Mouse (Mus musculus) splenic B cell, adult 2 months (primary cell): ENCODE measurements at regions not wholly inside any gene's neighbourhood (a gene's known extent, or its start where the extent isn't known, plus 50 kb on each side); places are given as distances from the start of the nearest gene placed in this dataset.

Source experiments
- DNase-seq: peaks from one replicate; pipeline ENCODE4 v3.0.0-alpha.2; 2011; ENCODE audit warnings: low read depth, low spot score
- H3K27me3 ChIP-seq: 2 replicates; pipeline ENCODE4 v1.6.1; 2012; ENCODE audit warnings: mild to moderate bottlenecking, low read length, moderate library complexity, mixed read lengths; ENCODE audit not compliant: control insufficient read depth, poor library complexity, insufficient read depth, severe bottlenecking
- H3K36me3 ChIP-seq: 2 replicates; pipeline ENCODE4 v1.6.1; 2012; ENCODE audit warnings: mild to moderate bottlenecking, low read length, moderate library complexity, mixed read lengths; ENCODE audit not compliant: control insufficient read depth, poor library complexity, insufficient read depth, severe bottlenecking

DNA sequence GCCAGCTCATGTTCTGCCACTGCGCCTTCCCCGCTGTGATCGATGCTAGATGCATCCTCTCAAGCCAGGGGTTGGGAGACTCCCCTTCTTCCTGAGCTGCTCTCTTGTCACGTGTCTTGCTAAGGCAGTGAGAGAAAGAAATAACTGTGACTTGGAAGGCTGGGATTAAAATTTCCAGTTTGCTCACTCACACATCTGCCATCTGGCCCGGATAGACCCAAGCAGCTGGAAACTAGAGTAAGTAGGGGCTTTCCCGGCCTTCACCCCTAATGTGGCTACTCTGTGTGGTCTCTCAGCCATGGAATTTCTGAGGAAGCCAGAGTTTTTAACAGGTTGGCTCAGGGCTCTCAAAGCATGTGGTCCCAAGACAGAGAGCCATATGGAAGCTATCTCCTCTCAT is 206.6 kb upstream of the Bcor start:
- DNase-seq = no peak
- H3K36me3 ChIP-seq = no peaks in the 10 kb centered on the region
- no peaks in the 10 kb centered on the region for H3K27me3 ChIP-seq

DNA sequence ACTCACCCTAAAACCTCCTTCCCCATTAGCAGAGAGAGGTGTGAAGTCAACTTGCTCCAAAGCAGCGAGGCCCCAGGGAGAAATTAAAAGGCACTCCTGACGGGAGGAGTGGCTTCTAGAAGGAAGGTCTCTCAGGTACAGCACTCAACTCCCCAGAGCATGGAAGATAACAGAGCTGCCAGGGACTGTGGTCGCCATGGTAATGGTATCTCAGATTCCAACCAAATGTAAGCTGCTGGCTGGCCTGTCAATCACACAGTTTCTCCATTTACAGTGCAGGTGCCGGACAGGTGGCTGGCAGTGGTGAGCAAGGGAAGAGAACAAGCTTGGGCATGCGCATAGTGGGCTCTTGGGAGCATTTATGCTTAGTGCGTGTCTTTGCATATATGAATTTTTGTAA is 213.5 kb upstream of the Bcor start:
- DNase-seq = no peak
- H3K27me3 ChIP-seq = no peaks in the 10 kb centered on the region
- no peaks in the 10 kb centered on the region for H3K36me3 ChIP-seq

DNA sequence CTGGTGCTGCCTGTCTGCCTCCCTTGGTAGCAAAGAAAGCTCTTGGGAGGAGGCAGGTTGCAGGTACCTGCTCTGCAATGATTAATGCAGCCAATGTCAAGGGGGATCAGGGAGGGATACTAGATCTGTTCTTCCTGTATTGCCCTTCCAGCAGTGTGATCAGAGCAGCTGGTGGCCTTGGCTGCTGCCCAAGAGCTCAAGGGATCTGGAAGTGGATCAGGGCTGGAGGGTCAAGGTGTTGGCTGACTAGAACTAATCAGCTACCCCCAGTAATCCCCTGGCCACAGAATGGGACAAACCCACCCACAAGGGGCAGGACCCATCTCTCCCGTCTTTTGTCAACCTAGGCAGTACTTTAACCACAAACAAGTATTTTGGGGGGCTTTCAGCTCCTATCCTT is 211.8 kb upstream of the Atp6ap2 start:
- Histone ChIP-seq H3K27me3 (no peaks in the 10 kb centered on the region), H3K36me3 (no peaks in the 10 kb centered on the region)
- DNase-seq = no peak

DNA sequence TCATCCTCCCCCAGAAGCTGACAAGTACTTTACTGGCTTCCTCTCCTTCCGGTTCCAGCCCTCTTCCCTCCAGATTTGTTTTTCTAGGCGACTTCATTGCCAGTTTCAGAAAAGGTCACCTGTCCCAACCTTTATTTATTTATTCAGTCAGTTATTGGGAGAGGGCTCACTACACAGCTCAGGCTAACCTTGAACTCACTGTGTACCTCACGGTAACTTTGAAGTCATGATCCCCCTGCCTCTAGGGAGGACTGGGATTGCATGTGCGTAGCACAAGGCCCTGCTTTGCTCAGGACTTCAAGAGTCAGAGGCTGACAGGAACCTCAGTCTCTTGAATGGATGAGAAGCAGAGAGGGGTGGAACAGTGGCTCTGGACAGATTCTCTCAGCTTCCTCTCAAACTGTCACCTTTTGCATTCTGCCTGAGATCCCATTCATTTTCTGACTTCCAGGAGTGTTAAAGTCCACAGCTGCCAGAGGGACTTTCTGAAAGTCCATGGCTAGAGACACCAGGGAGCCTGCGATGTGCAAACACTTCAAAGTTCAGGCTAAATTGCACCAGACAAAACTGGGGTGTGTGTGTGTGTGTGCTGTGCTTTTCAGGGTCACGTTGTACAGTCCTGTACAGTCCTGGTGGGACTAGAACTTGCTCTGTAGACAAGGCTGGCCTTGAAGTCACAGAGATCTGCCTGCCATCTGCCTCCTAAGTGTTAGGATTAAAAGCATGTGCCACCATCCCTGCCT is 211.2 kb upstream of the Atp6ap2 start:
- no peaks in the 10 kb centered on the region for H3K36me3 ChIP-seq
- no peak for DNase-seq

DNA sequence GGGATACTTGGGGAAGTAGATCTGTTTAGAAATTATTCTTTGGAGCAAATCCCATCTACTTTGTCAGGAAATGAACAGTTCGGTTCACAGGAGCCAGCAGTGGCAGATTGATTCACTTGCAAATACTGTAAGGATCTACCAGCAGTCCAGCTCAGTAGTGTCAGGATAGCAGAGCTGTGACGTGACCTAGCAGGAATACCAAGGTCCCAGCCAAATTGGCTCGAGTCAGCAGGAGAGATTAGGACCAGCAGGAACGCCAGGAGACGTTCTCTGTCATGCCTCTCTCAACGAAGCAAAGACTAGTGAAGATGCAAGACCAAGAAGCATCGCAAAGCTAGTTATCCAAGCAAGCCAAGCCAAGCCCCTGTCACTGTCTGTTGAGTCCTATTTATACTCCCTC is 210.2 kb upstream of the Atp6ap2 start:
- no peaks in the 10 kb centered on the region for H3K27me3 ChIP-seq

More for the DNA sequence above, 211.2 kb upstream of the Atp6ap2 start:
- no peaks in the 10 kb centered on the region for H3K27me3 ChIP-seq

DNA sequence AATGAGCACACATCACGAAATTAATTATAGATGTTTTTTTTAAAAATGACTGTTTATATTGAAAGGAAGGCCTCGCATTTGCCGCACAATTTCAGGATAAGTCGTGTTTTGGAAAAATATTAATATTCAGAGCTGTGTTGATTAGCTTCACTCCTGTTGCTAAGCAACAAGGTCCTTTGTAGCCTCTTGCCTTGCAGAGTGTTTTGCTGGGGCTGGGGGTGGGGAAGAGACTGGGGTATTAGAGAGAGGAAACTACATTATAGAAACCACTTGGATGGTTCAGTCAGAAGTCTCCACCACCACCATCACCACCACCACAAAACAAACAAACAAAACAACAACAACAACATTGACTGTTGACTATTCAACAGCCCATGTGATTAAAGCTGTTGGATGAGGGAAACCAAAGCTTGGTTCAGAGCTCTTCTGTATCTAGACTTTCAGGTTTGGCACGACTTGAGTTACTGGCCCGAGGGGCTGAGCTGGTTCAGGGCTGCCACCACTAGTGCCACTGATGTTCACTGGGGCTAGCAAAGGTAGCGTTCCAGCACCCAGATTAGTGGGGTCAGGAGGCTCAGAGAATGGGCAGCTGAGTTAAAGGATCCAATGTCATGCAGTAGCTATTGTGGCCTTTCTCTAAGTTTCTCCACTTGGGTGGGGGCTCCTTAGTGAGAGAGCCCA is 195.3 kb upstream of the Atp6ap2 start:
- no peak for DNase-seq
- no peaks in the 10 kb centered on the region for H3K36me3 ChIP-seq
- no peaks in the 10 kb centered on the region for H3K27me3 ChIP-seq

More for the DNA sequence above, 210.2 kb upstream of the Atp6ap2 start:
- H3K36me3 ChIP-seq = no peaks in the 10 kb centered on the region
- DNase-seq = no peak

DNA sequence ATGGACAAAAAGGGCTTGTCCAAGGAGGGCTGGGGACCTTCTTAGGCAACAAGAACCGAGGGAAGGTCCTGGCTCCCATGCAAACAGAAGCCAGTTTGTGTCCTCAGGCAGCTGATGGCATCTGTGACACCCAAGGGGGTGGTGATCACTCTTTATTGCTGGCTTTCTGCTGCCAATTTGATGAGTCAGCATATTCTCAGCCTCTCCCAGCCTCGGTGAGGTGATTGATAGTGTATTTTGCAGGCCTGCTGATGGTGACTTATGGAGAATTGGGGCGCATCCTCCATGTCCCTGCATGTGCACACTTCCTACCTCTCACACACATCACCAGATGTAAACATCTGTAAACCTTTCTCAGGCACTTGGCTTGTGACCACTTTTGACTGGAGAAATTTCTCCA is 178.3 kb upstream of the Atp6ap2 start:
- Histone ChIP-seq H3K27me3 (no peaks in the 10 kb centered on the region), H3K36me3 (no peaks in the 10 kb centered on the region)
- DNase-seq = no peak

DNA sequence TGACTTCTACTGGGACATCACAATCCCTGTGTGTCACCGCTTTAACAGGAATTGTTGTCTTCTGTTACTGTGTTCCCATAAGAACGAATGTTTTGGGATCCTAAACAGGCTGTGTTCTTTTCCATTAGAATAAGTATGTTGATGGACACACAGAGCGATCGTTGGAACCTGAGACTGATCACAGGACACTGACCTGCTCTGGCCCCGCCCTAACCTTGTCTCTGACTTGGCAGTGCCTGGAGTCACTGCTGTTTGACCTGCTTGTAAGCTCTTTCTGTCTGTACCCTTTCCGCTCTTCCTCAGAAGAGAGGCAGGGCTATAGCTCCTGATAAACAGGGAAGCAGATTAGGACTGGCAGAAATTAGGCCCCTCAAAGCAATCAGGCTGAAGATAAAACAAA is 162.0 kb upstream of the Atp6ap2 start:
- no peak for DNase-seq
- no peaks in the 10 kb centered on the region for H3K27me3 ChIP-seq
- no peaks in the 10 kb centered on the region for H3K36me3 ChIP-seq

DNA sequence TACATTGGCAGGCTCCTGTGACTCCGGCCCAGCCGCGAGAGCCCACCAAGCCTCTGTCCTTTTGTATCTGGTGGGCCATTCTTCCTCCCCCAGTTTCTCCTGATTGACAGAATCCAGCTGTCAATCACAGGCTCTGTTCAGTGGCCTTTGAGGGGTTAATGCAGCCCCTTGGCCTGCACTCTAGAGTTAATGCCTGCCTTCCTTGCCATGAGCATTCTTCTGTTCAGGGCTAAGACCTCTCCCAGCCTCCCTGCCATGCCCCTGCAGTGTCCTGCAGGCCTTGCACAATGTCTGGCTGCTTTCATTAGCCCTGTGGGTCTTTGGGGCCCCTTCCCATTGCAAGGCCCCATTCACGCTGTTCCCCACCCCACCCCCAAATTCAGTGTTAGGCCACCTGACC is 160.9 kb upstream of the Atp6ap2 start:
- H3K27me3 ChIP-seq = no peaks in the 10 kb centered on the region
- DNase-seq = no peak
- no peaks in the 10 kb centered on the region for H3K36me3 ChIP-seq

DNA sequence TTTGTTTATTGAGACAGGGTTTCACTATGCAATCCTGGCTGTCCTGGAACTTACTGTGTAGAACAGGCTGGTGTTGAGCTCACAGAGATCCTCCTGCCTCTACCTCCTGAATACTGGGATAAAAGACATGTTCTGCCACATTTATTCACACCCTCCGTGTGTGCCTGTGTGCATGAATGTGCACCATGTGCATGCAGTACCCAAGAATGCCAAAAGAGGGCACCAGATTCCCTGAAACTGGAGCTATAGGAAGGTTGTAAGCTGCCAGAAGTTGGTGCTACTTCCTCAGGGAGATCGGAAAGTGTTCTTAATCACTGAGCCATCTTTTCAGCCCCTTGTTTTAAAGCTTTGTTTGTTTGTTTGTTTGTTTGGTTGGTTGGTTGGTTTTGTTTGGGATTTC is 155.3 kb upstream of the Atp6ap2 start:
- Histone ChIP-seq H3K36me3 (no peaks in the 10 kb centered on the region), H3K27me3 (no peaks in the 10 kb centered on the region)
- no peak for DNase-seq

DNA sequence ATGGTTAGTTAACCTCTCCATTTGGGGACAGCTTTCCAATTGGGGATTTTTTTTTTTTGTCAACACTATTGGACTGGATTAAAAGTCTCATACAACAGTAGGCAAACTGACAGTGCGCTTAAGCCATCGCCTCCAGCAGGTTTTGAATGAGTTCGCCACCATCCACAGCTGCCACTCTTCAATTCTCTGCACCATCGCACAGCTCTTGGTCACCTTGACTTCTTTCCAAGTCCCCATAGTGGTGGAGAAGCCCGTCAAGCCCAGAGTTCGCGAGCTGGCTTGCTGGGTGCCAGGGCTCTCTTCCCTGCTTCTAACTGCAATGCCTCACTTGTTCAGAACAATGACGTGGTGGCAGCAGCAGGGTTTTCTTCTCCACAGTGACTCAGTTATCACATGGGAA is 151.9 kb upstream of the Atp6ap2 start:
- no peak for DNase-seq
- Histone ChIP-seq H3K36me3 (no peaks in the 10 kb centered on the region), H3K27me3 (no peaks in the 10 kb centered on the region)

DNA sequence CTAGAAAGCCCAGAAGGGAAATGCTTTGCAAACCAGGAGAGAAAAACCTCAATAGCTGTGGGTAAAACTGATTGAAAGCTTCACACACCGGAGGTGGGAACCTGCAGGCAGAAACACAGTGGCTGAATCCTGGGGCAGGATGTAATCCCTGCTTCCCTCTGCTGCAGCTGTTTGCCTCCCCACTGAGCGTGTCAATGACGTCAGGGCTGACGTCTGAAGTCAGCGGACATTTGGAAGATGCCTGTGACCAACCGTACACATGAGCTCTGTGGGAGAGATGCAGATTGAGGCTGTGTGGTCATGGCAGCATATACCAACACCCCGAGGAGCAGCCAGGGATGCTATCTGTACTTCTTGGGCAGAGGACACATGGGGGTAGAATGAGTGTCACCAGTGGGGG is 151.5 kb upstream of the Atp6ap2 start:
- DNase-seq = no peak
- H3K36me3 ChIP-seq = no peaks in the 10 kb centered on the region
- no peaks in the 10 kb centered on the region for H3K27me3 ChIP-seq

DNA sequence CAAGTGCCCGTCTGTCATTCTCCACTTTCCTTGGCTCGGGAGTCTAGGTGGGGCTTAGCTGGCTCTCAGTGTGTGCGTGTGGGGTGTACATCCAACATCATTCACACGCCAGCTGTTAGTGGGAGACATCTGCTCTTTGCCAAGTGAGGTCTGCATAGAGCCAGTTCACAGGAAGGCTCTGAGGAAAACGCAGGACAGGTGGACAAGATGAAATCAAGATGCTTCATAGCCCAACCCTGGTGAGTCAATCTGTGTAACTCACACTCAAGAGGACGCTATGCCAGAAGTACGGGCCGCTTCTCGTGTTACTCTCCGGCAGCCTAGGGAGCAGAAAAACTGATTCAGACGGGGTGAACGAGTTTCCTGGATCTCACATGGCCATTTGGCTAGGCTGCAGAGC is 148.2 kb upstream of the Atp6ap2 start:
- DNase-seq = no peak
- no peaks in the 10 kb centered on the region for H3K36me3 ChIP-seq
- no peaks in the 10 kb centered on the region for H3K27me3 ChIP-seq

DNA sequence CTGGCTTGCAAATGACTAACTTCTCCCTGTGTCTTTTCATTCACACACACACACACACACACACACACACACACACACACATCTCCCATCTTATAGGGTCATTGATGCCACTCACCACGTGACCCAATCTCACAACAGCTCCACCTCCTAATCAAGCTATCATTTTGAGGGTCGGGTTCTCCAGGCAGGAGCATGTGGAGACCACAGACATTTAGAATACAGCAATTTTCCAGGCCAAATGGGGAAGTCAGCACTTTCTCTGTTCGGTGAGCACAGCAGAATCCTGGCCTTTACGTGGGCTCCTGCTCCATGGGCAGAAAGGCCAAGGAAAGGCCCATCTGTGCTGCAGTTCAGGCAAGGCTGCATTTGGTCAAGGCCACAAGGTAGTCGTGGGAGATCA is 143.8 kb upstream of the Atp6ap2 start:
- DNase-seq = no peak
- H3K27me3 ChIP-seq = no peaks in the 10 kb centered on the region
- H3K36me3 ChIP-seq = no peaks in the 10 kb centered on the region

DNA sequence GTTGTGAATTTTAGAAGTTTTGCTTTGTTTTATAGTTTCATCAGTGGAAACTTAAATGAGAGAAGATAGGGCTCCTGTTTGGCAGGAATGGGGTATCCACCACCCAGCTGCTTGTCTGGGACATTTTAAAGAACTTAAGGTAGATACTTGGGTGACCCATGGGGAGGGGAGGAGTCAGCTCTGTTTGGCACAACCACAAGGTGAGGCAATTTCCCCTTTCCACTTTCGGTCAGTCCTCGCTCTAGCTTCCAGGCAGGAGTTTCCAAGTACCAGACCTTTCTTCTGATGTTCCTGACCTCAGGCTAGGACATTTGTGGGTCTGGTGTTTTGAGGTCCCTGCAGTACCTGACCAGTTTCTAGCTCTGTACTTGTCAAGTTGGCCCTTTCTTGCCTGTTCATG is 142.5 kb upstream of the Atp6ap2 start:
- DNase-seq = no peak
- H3K36me3 ChIP-seq = no peaks in the 10 kb centered on the region
- H3K27me3 ChIP-seq = no peaks in the 10 kb centered on the region

DNA sequence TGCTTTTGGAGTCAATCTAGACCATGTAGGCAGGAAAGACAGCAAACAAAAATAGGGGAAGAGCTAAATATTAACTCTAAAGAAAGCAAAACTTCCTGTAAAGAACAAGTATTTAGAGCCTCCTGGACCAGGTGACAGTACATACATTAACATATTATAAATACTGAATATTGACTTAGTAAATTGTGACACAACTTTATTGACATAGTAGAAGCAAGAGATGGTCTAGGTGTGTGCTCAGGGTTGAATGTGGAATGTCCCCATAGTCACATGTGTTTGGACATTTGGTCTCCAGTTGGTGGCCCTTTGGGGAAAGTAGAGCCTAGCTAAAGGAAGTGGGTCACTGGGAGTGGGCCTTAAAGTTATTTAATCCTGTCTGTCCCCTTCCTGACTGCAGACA is 139.6 kb upstream of the Atp6ap2 start:
- Histone ChIP-seq H3K27me3 (no peaks in the 10 kb centered on the region), H3K36me3 (no peaks in the 10 kb centered on the region)
- no peak for DNase-seq
